Mouse (Mus musculus) C2C12 (cell line): ENCODE results near the gene Kdm5c. TPM values are rescaled to one million over a fixed set of nuclear protein-coding genes. Genes with fewer than 3 reads are reported as not detected.
"Not testable (repeated sequence)": the region's sequence is repeated elsewhere in the genome, so short reads cannot be mapped to it uniquely, and the experiment has no call there.

ENCODE experiments used
- H3K27me3 ChIP-seq: one replicate; pipeline ENCODE4 v1.6.1; 2011; ENCODE audit not compliant: control insufficient read depth, insufficient read depth, insufficient read length
- H3K36me3 ChIP-seq: one replicate; pipeline ENCODE4 v1.6.1; 2011; ENCODE audit not compliant: control insufficient read depth, insufficient read depth
- H3K4me3 ChIP-seq: one replicate; pipeline ENCODE4 v1.5.1; 2011; ENCODE audit warnings: mild to moderate bottlenecking, control low read depth; ENCODE audit not compliant: poor library complexity, insufficient read depth, severe bottlenecking
- H3K79me2 ChIP-seq: one replicate; pipeline ENCODE4 v1.6.1; 2011; ENCODE audit not compliant: control insufficient read depth, insufficient read depth
- H3K79me3 ChIP-seq: one replicate; pipeline ENCODE4 v1.6.1; 2011; ENCODE audit warnings: low read depth, control low read depth
- H3ac ChIP-seq: one replicate; pipeline ENCODE3; 2011; ENCODE audit warnings: low read depth; ENCODE audit not compliant: control insufficient read depth, insufficient read length
- CEBPB ChIP-seq: IDR thresholded peaks from one replicate; pipeline ENCODE4 v1.6.1; 2011; ENCODE audit warnings: low read depth, mild to moderate bottlenecking, control low read depth, moderate library complexity
- CTCF ChIP-seq: IDR thresholded peaks from one replicate; pipeline ENCODE4 v1.5.1; 2011; ENCODE audit not compliant: control insufficient read depth, insufficient read depth, insufficient read length
- FOSL1 ChIP-seq: IDR thresholded peaks from one replicate; pipeline ENCODE4 v1.8.0; 2011; ENCODE audit warnings: mild to moderate bottlenecking, low read length; ENCODE audit not compliant: poor library complexity, insufficient read depth, severe bottlenecking
- MAX ChIP-seq: IDR thresholded peaks from one replicate; pipeline ENCODE4 v1.6.1; 2011; ENCODE audit warnings: mild to moderate bottlenecking, control low read depth
- MYOD1 ChIP-seq: IDR thresholded peaks from one replicate; pipeline ENCODE4 v1.6.1; 2011; ENCODE audit warnings: low read depth; ENCODE audit not compliant: control insufficient read depth, insufficient read length
- MYOG ChIP-seq: IDR thresholded peaks from one replicate; pipeline ENCODE4 v1.6.1; 2011; ENCODE audit not compliant: control insufficient read depth, insufficient read length; ENCODE audit errors: extremely low read depth
- USF1 ChIP-seq: IDR thresholded peaks from one replicate; pipeline ENCODE4 v1.6.1; 2011; ENCODE audit warnings: low read depth, mild to moderate bottlenecking, control low read depth, moderate library complexity
- polyA plus RNA-seq: library from polyadenylated mRNA; unstranded; fragments of >200 nt; fragmentation: generic; extraction: Trizol; gene quantifications from one replicate; pipeline ENCODE4 v1.2.1, GENCODE M21; 2012; ENCODE audit warnings: missing spikeins

Kdm5c gene
- polyA plus RNA-seq, 1 experiment = 35.7 TPM

- Histone ChIP-seq H3K4me3 (no peak overlapping the region), H3K27me3 (no peaks in the 10 kb centered on the region)
Measured at GRCm38 (mm10) chrX:152222226-152222625, 10.6 kb upstream of the Kdm5c start.

GRCm38 (mm10) chrX:152223313-152223712, 9.5 kb upstream of the Kdm5c start:
- no peaks in the 10 kb centered on the region for H3K79me2 ChIP-seq
- H3K79me3 ChIP-seq = no peaks in the 10 kb centered on the region
- H3K36me3 ChIP-seq = no peaks in the 10 kb centered on the region
- no peaks in the 10 kb centered on the region for H3K27me3 ChIP-seq
- H3K4me3 ChIP-seq = no peak overlapping the region
- no peak for TF ChIP-seq MYOD1
- TF ChIP-seq CEBPB = no peak
- TF ChIP-seq MYOG = no peak
- no peak for TF ChIP-seq FOSL1
- no peak for TF ChIP-seq CTCF
- no peak for TF ChIP-seq USF1
- TF ChIP-seq MAX = no peak
- no peak overlapping the region for H3ac ChIP-seq

More at GRCm38 (mm10) chrX:152222226-152222625, 10.6 kb upstream of the Kdm5c start:
- Histone ChIP-seq H3K36me3 (no peaks in the 10 kb centered on the region), H3K79me2 (no peaks in the 10 kb centered on the region), H3K79me3 (no peaks in the 10 kb centered on the region), H3ac (no peak overlapping the region)
- TF ChIP-seq MYOD1 (no peak), FOSL1 (no peak), USF1 (no peak)

- Histone ChIP-seq H3K27me3 (no peaks in the 10 kb centered on the region), H3ac (no peak overlapping the region), H3K79me2 (no peaks in the 10 kb centered on the region), H3K4me3 (no peak overlapping the region), H3K36me3 (no peaks in the 10 kb centered on the region), H3K79me3 (no peaks in the 10 kb centered on the region)
- TF ChIP-seq USF1 = no peak
- TF ChIP-seq CEBPB = no peak
- TF ChIP-seq MYOD1 = no peak
- no peak for TF ChIP-seq FOSL1
- TF ChIP-seq CTCF = no peak
Measured at GRCm38 (mm10) chrX:152224280-152224679, 8.5 kb upstream of the Kdm5c start.

- Histone ChIP-seq H3ac (peak overlapping the region; percentile 99), H3K27me3 (no peaks in the 10 kb centered on the region), H3K36me3 (peaks cover 23% of the 10 kb centered on the region), H3K79me2 (peaks cover 49% of the 10 kb centered on the region), H3K4me3 (peak overlapping the region; percentile 99), H3K79me3 (peaks cover 44% of the 10 kb centered on the region)
- TF ChIP-seq MAX (no peak), USF1 (no peak), CEBPB (no peak), MYOG (no peak), MYOD1 (no peak), FOSL1 (no peak), CTCF (no peak)
Measured at GRCm38 (mm10) chrX:152234125-152234524, 1.3 kb downstream of the Kdm5c start.

GRCm38 (mm10) chrX:152235758-152236157, 2.9 kb downstream of the Kdm5c start:
- Histone ChIP-seq H3K36me3 (peaks cover 38% of the 10 kb centered on the region), H3ac (no peak overlapping the region), H3K4me3 (no peak overlapping the region), H3K79me2 (peaks cover 49% of the 10 kb centered on the region), H3K79me3 (peaks cover 44% of the 10 kb centered on the region), H3K27me3 (no peaks in the 10 kb centered on the region)
- TF ChIP-seq FOSL1 (no peak), MAX (no peak), MYOD1 (no peak), CEBPB (no peak), MYOG (no peak), USF1 (no peak), CTCF (no peak)

- H3K79me2 ChIP-seq, H3K27me3 ChIP-seq, H3K4me3 ChIP-seq, H3ac ChIP-seq, H3K79me3 ChIP-seq: not testable (repeated sequence)
- peaks cover 85% of the 10 kb centered on the region for H3K36me3 ChIP-seq
Measured at GRCm38 (mm10) chrX:152243140-152243539, 10.3 kb downstream of the Kdm5c start.
